Mouse (Mus musculus) colon, adult 2 months (tissue): ENCODE results near the gene Gm49425. TPM values are rescaled to one million over a fixed set of nuclear protein-coding genes. Genes with fewer than 3 reads are reported as not detected.

Experiments used
- polyA plus RNA-seq: library from polyadenylated mRNA; depleted of rRNA; stranded (reverse); fragments of >200 nt; gene quantifications from 2 replicates; pipeline ENCODE4 v1.2.3, GENCODE M21; 2012; rRNA removed

Gm49425 gene
- polyA plus RNA-seq, result not detected in 2 replicates

DNA sequence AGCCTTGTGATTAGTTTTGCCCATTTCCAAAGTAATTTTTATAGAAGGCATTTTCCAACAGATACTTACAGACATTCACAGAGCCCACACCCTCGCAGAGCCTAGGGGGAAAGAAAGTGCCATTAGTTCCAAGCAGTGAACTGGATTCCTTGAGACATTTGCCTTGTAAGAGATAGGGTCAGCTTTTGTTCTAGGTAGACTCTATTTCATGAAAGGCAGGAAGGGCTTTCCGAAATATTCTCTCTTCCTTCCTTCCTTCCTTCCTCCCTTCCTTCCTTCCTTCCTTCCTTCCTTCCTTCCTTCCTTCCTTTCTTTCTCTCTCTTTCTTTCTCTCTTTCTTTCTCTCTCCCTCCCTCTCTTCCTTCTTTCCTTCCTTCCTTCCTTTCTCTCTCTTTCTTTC lies at the start of gene Gm49425:
Gene Gm49425 (minus strand): TSS at position 101 of the 400 bp plus-strand sequence.

DNA sequence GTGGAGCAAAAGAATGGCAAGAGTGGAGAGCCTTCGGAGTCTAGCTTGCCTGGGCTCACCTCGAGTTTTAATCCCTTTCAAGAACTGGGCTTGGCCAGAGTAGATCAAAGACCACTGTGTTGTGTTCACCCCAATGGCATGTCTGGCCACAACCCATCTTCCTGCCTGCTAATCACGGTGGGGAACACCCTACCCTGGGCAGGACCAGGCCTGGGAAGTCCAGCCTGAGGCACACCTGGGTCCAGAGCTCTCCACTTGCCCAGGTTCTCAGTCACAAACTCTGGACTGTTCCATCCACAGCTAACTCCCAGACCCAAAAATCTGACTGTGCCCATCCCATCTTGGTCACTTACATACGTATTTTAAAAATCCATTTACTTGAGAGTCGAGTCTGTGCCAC lies 45.8 kb upstream of the Gm49425 start, which contains the start of gene Krt90:
Gene Krt90 (minus strand): TSS at position 101 of the 400 bp plus-strand sequence.

DNA sequence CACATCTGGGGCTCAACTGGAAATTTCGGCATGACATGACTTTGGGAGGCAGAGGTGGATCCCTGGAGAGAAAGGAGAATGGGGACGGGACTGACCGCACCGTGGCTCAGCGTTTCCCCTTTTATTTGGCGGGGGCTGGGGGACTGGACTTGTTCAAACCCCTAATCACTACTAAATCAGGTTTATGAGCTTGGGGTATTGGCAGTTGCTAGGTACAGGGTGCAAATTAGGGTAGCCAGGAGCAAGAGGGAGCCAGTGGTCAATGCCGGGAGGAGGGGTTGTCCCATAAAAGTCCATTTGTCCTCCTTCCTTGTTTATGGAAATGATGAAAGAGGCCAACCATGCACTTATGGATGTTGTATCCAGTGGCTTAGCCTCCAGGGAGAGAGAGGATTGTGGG lies 33.5 kb upstream of the Gm49425 start, which contains the start of gene Krt82:
Gene Krt82 (minus strand): TSS at position 101 of the 400 bp plus-strand sequence.

DNA sequence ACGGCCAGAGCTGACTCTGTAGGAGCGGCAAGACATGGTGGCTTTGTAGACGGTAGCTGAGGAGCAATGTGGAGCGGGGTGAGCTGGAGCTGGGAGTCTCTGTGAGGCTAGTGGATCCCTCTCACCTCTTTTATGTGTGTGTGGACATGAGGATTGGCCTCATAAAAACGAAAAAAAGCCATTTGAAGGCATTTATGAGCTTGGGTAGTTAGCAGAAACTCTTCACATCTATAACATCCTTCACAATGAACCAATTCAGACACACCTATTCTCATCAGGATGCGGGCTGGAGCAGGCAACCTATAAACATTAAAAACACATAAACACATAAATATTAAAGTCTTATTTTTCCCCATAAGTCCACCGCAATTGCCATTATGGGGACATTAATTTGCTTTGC lies 15.7 kb upstream of the Gm49425 start, which contains the start of gene Krt84:
Gene Krt84 (minus strand): TSS at position 101 of the 400 bp plus-strand sequence.

DNA sequence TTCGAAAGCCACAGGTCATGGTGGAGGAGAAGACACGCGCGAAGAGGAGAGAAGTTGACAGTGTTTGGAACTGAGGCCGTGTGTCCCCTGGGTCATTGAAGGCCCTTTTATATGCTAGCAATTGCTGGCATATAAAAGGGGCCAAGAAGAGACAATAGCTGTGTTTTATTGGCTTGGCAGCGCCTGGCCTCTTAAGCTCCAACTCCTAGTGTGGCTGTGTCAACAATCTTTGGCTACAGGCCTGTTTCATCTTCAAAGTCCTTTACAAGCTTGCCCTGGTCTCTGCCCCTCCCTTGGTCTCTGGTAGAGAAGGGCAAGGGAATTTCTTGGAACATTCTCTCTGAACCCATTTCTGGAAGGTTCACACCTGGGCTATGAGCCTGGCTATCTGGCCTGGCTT lies 25.6 kb downstream of the Gm49425 start, which contains the start of gene Krt83:
Gene Krt83 (minus strand): TSS at position 82 of the 400 bp plus-strand sequence.

DNA sequence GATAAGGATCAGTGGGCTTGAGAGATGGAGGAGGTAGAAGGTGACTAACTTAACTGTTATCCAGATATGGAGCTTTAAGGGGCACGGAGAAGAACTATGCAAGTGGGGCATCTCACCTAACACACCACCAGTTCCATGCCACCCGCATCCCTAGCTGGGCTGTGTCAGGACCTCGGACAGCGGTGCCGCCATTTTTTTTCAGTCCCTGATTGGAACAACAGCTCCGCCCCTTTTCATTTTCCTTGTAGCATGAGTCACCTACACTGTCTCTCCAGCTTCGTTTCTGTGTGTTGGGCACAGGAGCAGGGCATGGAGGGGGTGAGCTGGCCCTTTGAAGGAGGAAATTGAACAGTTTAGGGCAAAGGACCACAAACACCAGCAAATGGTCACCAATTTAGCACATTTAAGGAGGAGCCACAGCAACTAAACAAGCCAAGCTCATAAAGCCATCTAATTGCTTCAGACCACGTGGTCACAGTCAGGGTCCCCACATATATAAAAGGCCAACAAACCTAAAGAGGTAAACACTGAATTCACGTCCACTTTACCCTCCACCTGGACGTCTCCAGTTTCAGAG lies 44.0 kb downstream of the Gm49425 start, which contains the start of gene Krt86:
Gene Krt86 (plus strand): TSS at position 527 of the 577 bp plus-strand sequence.

Other genes with a start within 250 kb of the Gm49425 start
- gene Atg101, start 233.0 kb downstream of the Gm49425 start, polyA plus RNA-seq, result 58.0 and 64.1 TPM in 2 replicates
- 0.28 and 0.51 TPM in 2 replicates for gene 6030408B16Rik, start 224.0 kb downstream of the Gm49425 start, polyA plus RNA-seq
- 2.5 and 2.9 TPM in 2 replicates for gene Krt80, start 147.1 kb downstream of the Gm49425 start, polyA plus RNA-seq
- gene Krt7, start 106.2 kb downstream of the Gm49425 start, polyA plus RNA-seq, result 71.1 and 72.9 TPM in 2 replicates
- gene Krt87, start 78.5 kb downstream of the Gm49425 start, polyA plus RNA-seq, result 2.8 and 3.7 TPM in 2 replicates
- not detected in 2 replicates for gene Krt88, start 69.5 kb downstream of the Gm49425 start, polyA plus RNA-seq
- gene Krt81, start 53.5 kb downstream of the Gm49425 start, polyA plus RNA-seq, result not detected in 2 replicates
- gene Krt86, start 43.8 kb downstream of the Gm49425 start, polyA plus RNA-seq, result not detected in 2 replicates
- gene Krt83, start 25.7 kb downstream of the Gm49425 start, polyA plus RNA-seq, result 0.63 and 0.72 TPM in 2 replicates
- 1.0 and 1.2 TPM in 2 replicates for gene Krt84, start 15.6 kb upstream of the Gm49425 start, polyA plus RNA-seq
- not detected in 2 replicates for gene Krt82, start 33.4 kb upstream of the Gm49425 start, polyA plus RNA-seq
- 0.03 TPM in 1 of 2 replicates, not detected in the other for gene Krt90, start 45.7 kb upstream of the Gm49425 start, polyA plus RNA-seq
- gene Krt75, start 56.6 kb upstream of the Gm49425 start, polyA plus RNA-seq, result not detected in 2 replicates
- not detected in 2 replicates for gene Gm5414, start 110.9 kb upstream of the Gm49425 start, polyA plus RNA-seq
- not detected in 2 replicates for gene Gm5478, start 130.1 kb upstream of the Gm49425 start, polyA plus RNA-seq
- not detected in 2 replicates for gene Krt6b, start 163.0 kb upstream of the Gm49425 start, polyA plus RNA-seq
- 0.06 TPM in 1 of 2 replicates, not detected in the other for gene Krt6a, start 177.0 kb upstream of the Gm49425 start, polyA plus RNA-seq
- gene Krt5, start 195.6 kb upstream of the Gm49425 start, polyA plus RNA-seq, result 0.08 and 0.44 TPM in 2 replicates
- gene Krt71, start 225.8 kb upstream of the Gm49425 start, polyA plus RNA-seq, result not detected in 2 replicates